Mouse (Mus musculus) forebrain, embryonic 14.5 days (tissue): ENCODE measurements around the gene Ttc13. TPM values are rescaled to one million over a fixed set of nuclear protein-coding genes. Genes with fewer than 3 reads are reported as not detected.

ENCODE experiments used
- ATAC-seq: fragments of 200-750 bp; cut with Nextera tagmentation; 2 replicates; pipeline ENCODE4 v1.8.0; 2017; ENCODE audit warnings: mild to moderate bottlenecking, moderate library complexity
- DNase-seq: peaks from one replicate; pipeline ENCODE4 v3.0.0-alpha.2; 2015; ENCODE audit warnings: low spot score
- H3K27ac ChIP-seq: fragments of 300-500 bp; sonication (generic); 2 replicates; pipeline ENCODE4 v1.5.1; 2014; ENCODE audit warnings: low read depth, mild to moderate bottlenecking, control low read depth, low read length, moderate library complexity
- H3K27me3 ChIP-seq: fragments of 300-500 bp; sonication (generic); replicated peaks from 2 replicates; pipeline ENCODE4 v1.6.1; 2014; ENCODE audit warnings: low read length, control low read depth, mixed read lengths; ENCODE audit not compliant: control insufficient read depth, insufficient read depth
- H3K36me3 ChIP-seq: fragments of 300-500 bp; sonication (generic); 2 replicates; pipeline ENCODE4 v1.6.1; 2014; ENCODE audit warnings: low read length, control low read depth; ENCODE audit not compliant: control insufficient read depth, insufficient read depth
- H3K4me1 ChIP-seq: fragments of 300-500 bp; sonication (generic); 2 replicates; pipeline ENCODE4 v1.6.1; 2014; ENCODE audit warnings: antibody characterized with exemption, low read length, control low read depth; ENCODE audit not compliant: control insufficient read depth, insufficient read depth
- H3K4me2 ChIP-seq: fragments of 300-500 bp; sonication (generic); 2 replicates; pipeline ENCODE4 v1.6.1; 2014; ENCODE audit warnings: mild to moderate bottlenecking, control low read depth, low read length
- H3K4me3 ChIP-seq: fragments of 300-500 bp; sonication (generic); 2 replicates; pipeline ENCODE4 v1.5.1; 2014; ENCODE audit warnings: low read depth, low read length, control low read depth
- H3K9ac ChIP-seq: fragments of 300-500 bp; sonication (generic); 2 replicates; pipeline ENCODE4 v1.6.1; 2014; ENCODE audit warnings: mild to moderate bottlenecking, low read length, control low read depth, moderate library complexity
- H3K9me3 ChIP-seq: fragments of 300-500 bp; sonication (generic); replicated peaks from 2 replicates; pipeline ENCODE4 v1.6.1; 2016; ENCODE audit warnings: low read length, control low read depth, mixed read lengths; ENCODE audit not compliant: control insufficient read depth
- WGBS: fragments of 180-500 bp; shearing (Covaris S2); extraction: QIAGEN DNeasy Blood & Tissue Kit; methylation state at CpG from one replicate; pipeline ENCODE4 v1.1.7; 2014; 5-methylcytosine and 5-hydroxymethylcytosine counted together
- polyA plus RNA-seq: library from polyadenylated mRNA; unstranded; fragments of >200 nt; fragmentation: Nextera tagmentation; extraction: Ambion mirVana; gene quantifications from 2 replicates; pipeline ENCODE4 v1.2.1, GENCODE M21; 2014

Gene Ttc13
- polyA plus RNA-seq, 1 experiment from 2014 or later, result 48.7 TPM

DNA sequence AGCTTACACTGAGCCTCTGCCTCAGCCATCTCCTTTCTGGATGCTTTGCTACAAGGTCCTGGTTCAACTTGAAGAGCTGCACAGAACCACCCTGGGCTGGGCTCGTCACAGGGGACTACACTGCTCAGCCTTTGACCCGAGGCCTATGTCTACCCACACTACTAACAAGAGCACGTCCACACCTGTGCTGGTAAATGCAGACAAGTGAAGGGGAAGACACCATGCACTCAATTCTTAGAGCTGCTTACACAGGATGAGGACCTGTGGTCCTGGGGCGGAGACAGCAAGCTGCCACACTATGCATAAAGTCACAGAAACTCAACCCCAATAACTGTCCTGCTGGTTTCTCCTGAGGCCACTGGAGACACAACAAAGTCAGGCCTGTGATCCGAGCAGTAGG lies 21.5 kb downstream of the Ttc13 start:
- H3K9me3 ChIP-seq, result no peaks in the 10 kb centered on the region
- no peak overlapping the region for H3K4me2 ChIP-seq
- no peak for ATAC-seq
- H3K9ac ChIP-seq, result no peak overlapping the region
- H3K4me3 ChIP-seq, result no peak overlapping the region
- WGBS, result 95% methylated on average over 5 of the region's 5 CpGs
- H3K27me3 ChIP-seq, result no peaks in the 10 kb centered on the region
- peaks cover 67% of the 10 kb centered on the region for H3K36me3 ChIP-seq
- H3K4me1 ChIP-seq, result no peaks in the 10 kb centered on the region
- DNase-seq, result no peak
- no peak overlapping the region for H3K27ac ChIP-seq

DNA sequence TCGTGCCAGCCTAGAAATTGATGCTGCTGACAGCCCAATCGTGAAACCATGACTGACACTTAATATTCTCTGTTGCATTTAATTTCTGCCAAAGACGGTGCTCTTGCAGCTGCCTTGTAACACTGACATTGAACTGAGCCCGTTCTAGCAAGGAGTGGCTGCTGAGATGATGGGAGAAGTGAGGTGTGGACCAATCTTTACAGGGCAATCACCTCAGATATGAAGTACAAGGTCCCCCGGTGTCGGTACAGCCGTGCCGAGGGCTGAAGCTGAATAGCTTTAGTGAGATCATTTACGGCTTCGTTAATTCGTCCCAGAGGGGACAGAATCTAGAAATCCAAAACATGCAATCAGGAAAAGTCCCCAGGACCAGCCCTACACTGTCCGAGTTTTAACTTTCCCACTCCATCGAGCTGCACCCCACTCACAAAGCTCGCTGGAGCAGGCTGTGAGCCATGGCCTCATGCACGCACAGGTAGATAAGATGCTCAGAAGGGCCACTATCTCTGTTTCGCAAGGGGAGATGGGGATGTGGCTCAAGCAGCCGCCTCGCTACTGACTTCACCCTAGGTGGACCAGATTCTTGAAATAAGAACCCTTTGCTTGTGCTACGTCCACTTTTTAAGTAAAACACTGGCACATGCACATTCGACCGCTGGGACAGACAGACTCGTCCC lies 26.2 kb downstream of the Ttc13 start:
- no peak for DNase-seq
- H3K9ac ChIP-seq, result no peak overlapping the region
- H3K27me3 ChIP-seq, result no peaks in the 10 kb centered on the region
- no peak for ATAC-seq
- no peaks in the 10 kb centered on the region for H3K4me1 ChIP-seq
- peaks cover 72% of the 10 kb centered on the region for H3K36me3 ChIP-seq
- no peak overlapping the region for H3K4me3 ChIP-seq
- H3K27ac ChIP-seq, result no peak overlapping the region
- whole genome bisulfite sequencing, result 94% methylated on average over 22 of the region's 22 CpGs
- no peak overlapping the region for H3K4me2 ChIP-seq
- no peaks in the 10 kb centered on the region for H3K9me3 ChIP-seq

DNA sequence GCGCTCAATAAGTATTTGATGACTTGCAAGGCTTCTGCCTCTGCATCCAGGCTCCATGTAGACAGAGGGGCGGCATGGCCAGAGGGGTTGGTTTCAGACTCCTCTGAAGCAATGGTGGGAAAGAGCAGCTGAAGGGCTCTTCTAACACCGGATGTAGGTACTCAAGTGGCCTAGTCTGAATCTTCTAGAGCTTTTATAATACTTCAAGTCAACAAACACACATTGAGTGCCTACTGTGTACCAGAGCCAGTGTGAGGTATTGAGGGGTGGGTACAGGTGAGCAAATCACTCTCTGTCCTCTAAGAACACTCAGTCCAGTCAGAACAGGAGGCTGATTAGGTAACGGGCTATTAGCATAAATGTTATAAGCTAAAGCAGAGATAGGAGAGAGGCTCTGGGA lies 30.1 kb downstream of the Ttc13 start:
- no peaks in the 10 kb centered on the region for H3K9me3 ChIP-seq
- no peak overlapping the region for H3K27ac ChIP-seq
- H3K4me3 ChIP-seq, result no peak overlapping the region
- H3K4me1 ChIP-seq, result no peaks in the 10 kb centered on the region
- H3K9ac ChIP-seq, result no peak overlapping the region
- DNase-seq, result no peak
- H3K4me2 ChIP-seq, result no peak overlapping the region
- no peaks in the 10 kb centered on the region for H3K27me3 ChIP-seq
- 90% methylated on average over 4 of the region's 4 CpGs for WGBS
- peaks cover 53% of the 10 kb centered on the region for H3K36me3 ChIP-seq
- ATAC-seq, result no peak

DNA sequence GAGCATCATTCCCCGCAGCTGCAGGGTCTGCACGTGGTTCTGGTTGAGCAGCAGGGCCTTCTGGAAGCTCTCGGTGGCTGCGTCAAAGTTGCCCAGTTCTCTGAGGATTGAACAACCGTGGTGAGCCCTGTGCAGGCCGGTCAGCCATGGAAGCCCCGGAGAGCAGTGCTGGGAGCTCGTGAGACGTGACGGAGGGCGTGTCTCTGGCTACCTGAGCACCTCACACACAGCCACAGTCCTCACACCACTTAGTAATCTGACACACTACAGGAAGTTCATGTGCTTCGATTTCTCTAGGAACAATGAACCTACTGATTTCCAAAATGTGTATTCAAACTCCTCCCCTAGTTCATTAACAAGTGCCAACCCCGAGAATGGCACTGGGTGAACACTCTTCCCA lies 32.9 kb downstream of the Ttc13 start:
- Histone ChIP-seq H3K4me2 (no peak overlapping the region), H3K27me3 (no peaks in the 10 kb centered on the region), H3K4me1 (no peaks in the 10 kb centered on the region), H3K36me3 (peaks cover 60% of the 10 kb centered on the region), H3K4me3 (no peak overlapping the region), H3K9ac (no peak overlapping the region), H3K9me3 (no peaks in the 10 kb centered on the region), H3K27ac (no peak overlapping the region)
- WGBS, result 96% methylated on average over 13 of the region's 13 CpGs
- DNase-seq, result no peak
- no peak for ATAC-seq

DNA sequence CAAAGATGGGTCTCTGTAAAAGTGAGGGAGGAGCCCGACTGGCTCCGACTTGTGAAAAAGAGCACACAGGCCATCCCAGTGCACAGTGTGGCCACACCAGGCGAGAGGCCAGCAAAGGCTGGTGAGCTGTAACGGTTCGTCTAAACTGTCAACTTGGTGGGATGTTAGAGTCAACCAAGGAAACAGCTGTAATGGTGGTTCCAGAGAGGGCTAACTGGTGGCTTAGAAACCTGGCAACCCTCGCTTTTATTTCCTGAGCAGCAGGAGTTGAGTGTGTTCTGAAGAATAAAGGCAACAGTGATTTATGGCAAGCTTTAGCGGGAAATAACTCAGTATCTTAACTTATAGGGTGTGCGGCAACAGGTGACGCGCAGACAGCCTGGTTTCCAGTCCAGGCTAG lies 39.6 kb downstream of the Ttc13 start:
- Histone ChIP-seq H3K27ac (no peak overlapping the region), H3K36me3 (peaks cover 83% of the 10 kb centered on the region), H3K4me2 (no peak overlapping the region), H3K4me1 (no peaks in the 10 kb centered on the region), H3K27me3 (no peaks in the 10 kb centered on the region), H3K9me3 (no peaks in the 10 kb centered on the region), H3K9ac (no peak overlapping the region), H3K4me3 (no peak overlapping the region)
- ATAC-seq, result no peak
- WGBS, result 89% methylated on average over 10 of the region's 10 CpGs
- DNase-seq, result no peak

DNA sequence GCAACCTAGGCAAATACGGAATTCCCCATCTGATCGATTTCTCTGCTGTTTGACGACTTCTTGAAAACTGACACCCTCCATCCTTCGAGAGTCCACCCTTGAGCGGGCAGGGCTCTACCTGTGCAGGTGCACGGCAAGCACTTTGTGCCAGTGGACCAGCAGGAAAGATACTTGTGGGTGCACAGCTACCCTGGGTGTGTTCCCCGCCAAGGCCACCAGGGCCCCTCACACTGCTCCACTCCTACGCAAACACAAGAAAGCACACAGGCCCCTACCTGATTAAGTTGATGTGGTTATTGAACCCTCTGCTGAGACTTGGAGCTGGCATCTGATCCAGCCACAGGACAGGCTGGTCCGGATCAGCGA lies 40.0 kb downstream of the Ttc13 start:
- no peak overlapping the region for H3K4me3 ChIP-seq
- H3K9ac ChIP-seq, result no peak overlapping the region
- no peaks in the 10 kb centered on the region for H3K9me3 ChIP-seq
- H3K27ac ChIP-seq, result no peak overlapping the region
- WGBS, result 68% methylated on average over 10 of the region's 10 CpGs
- no peaks in the 10 kb centered on the region for H3K27me3 ChIP-seq
- H3K36me3 ChIP-seq, result peaks cover 87% of the 10 kb centered on the region
- ATAC-seq (no peak), DNase-seq (no peak)
- no peaks in the 10 kb centered on the region for H3K4me1 ChIP-seq
- H3K4me2 ChIP-seq, result no peak overlapping the region

DNA sequence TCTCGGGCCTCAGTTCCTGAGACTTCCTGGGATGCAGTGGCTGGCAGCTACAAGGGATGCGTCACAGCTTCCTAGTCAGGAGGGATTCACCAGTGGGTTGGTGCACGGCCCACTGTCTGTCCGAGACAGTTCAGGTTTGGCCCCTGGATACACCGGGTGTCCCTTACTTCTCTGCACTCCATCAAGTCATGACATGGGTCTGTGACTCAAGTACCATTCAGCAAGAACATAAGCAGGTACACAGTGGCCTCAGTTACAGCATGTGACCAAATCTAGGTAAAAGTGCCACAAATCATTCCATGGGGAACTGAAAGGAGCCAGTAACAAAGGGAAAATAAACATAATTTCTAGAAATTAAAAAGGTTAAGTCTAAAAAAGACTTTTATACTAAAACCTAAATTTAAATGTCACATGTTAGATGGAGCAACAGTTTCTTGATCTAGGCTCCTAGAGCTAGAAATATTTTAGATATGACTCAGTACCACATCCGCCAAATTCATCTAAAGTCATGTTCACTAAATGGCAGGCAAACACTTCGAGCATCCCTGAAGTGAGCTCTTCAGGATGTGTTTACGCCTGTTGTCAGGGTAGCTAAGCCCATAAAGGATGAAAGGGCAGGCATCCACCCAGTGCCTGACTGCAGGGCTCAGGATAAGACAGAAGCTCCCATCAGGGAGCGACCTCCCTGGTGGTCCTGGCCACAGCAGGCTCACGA lies 40.5 kb downstream of the Ttc13 start:
- no peak for ATAC-seq
- H3K4me1 ChIP-seq, result no peaks in the 10 kb centered on the region
- 75% methylated on average over 10 of the region's 10 CpGs for WGBS
- no peaks in the 10 kb centered on the region for H3K9me3 ChIP-seq
- no peaks in the 10 kb centered on the region for H3K27me3 ChIP-seq
- H3K4me3 ChIP-seq, result no peak overlapping the region
- no peak overlapping the region for H3K4me2 ChIP-seq
- no peak overlapping the region for H3K27ac ChIP-seq
- DNase-seq, result no peak
- H3K9ac ChIP-seq, result no peak overlapping the region
- peaks cover 87% of the 10 kb centered on the region for H3K36me3 ChIP-seq

DNA sequence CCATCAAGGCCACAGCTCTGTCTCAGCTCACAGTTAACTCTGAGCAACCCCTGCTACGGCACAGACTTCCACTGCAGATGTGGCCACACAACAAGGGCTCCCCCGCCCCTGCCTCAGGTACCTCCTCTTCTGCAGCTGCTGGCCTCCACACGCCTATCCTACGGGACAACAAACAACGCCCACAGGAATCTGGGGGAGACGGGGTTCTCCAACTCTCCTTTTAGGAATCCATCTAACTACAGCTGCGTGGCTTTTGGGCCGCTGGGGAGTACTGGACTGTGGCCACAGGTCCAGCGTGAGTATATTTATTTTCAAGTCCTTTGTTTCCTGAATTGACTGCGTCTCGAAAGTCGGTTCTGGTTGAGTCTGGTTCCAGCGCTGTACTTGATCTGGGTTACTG lies 43.5 kb downstream of the Ttc13 start:
- H3K4me3 ChIP-seq, result no peak overlapping the region
- ATAC-seq, result no peak
- H3K27me3 ChIP-seq, result no peaks in the 10 kb centered on the region
- no peaks in the 10 kb centered on the region for H3K4me1 ChIP-seq
- 93% methylated on average over 13 of the region's 13 CpGs for WGBS
- H3K9ac ChIP-seq, result no peak overlapping the region
- peaks cover 87% of the 10 kb centered on the region for H3K36me3 ChIP-seq
- no peak overlapping the region for H3K27ac ChIP-seq
- no peak for DNase-seq
- H3K9me3 ChIP-seq, result no peaks in the 10 kb centered on the region
- no peak overlapping the region for H3K4me2 ChIP-seq

DNA sequence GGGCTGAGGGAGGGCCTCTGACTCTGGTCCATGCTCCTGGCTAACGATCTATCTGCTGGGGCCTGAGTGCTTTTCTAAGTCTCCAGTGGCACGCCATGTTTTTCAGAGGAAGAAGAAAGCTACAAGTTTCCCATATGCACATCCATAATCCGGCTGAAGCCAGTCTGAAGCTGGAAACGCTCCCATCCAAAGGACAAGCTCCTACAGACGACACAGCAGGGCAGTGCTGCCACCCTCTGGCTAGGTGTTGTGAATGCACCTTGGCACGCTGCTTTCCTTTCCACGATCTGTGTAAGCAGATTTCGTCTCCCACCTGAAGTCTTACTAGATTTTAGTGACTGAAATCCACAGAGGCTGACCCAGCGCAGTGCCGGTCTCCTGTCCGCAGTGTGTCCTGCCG lies 44.3 kb downstream of the Ttc13 start:
- H3K4me2 ChIP-seq, result no peak overlapping the region
- H3K27ac ChIP-seq, result peak overlapping the region; percentile 63; the same call in 1 of the 2 replicates
- DNase-seq (peak; percentile 96), ATAC-seq (peak; percentile 90)
- H3K36me3 ChIP-seq, result peaks cover 87% of the 10 kb centered on the region
- 43% methylated on average over 12 of the region's 12 CpGs for WGBS
- no peak overlapping the region for H3K4me3 ChIP-seq
- H3K4me1 ChIP-seq, result no peaks in the 10 kb centered on the region
- H3K27me3 ChIP-seq, result no peaks in the 10 kb centered on the region
- no peak overlapping the region for H3K9ac ChIP-seq
- H3K9me3 ChIP-seq, result no peaks in the 10 kb centered on the region
